Mouse (Mus musculus): ENCODE measurements around the gene Sac3d1.
"Not testable (repeated sequence)": the region's sequence is repeated elsewhere in the genome, so short reads cannot be mapped to it uniquely, and the experiment has no call there.

Sac3d1 gene

GRCm38 (mm10) chr19:6117986-6118676 lies at the start of gene Sac3d1:
TSS of gene Sac3d1 (minus strand) at chr19:6118650.
- DNase-seq (ENCODE audit: low spot score in 2 of 2) = peak; percentile 88 to 91

GRCm38 (mm10) chr19:6166750-6167149 lies 48.3 kb upstream of the Sac3d1 start:
- no peak for DNase-seq (ENCODE audit: low spot score in 2 of 2)

GRCm38 (mm10) chr19:6163872-6164547 lies 45.6 kb upstream of the Sac3d1 start:
- peak; percentile 9 to 28 for DNase-seq (ENCODE audit: low spot score in 2 of 2)

GRCm38 (mm10) chr19:6157220-6157619 lies 38.8 kb upstream of the Sac3d1 start:
- DNase-seq (ENCODE audit: low spot score in 2 of 2) = peak in 1 of 2 experiments; percentile 8

DNA sequence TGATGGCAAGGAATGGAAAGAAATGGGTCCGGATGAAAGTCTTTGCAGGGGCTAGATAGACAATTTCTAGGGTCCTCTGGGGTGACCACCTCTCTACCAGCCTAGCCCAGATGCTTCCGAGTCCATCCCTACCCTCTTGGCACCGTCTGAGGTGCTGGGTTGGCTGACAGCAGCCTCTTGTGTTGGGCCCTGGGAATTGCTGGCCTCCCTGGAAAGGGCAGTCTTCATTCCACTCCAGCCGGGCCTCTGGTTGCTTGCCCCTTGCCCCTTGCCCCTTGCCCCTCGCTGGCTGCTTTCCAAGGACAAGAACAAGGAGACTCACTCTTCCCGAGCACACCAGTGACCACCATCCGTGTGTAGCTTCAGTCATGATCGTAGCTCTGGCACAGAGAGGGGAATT lies 37.9 kb upstream of the Sac3d1 start:
- no peak for DNase-seq (ENCODE audit: low spot score in 2 of 2)

GRCm38 (mm10) chr19:6155174-6155573 lies 36.7 kb upstream of the Sac3d1 start:
- no peak for DNase-seq (ENCODE audit: low spot score in 2 of 2)

- DNase-seq (ENCODE audit: low spot score in 2 of 2) = no peak
These were observed 26.4 kb upstream of the Sac3d1 start for GRCm38 (mm10) chr19:6144842-6145241.

DNA sequence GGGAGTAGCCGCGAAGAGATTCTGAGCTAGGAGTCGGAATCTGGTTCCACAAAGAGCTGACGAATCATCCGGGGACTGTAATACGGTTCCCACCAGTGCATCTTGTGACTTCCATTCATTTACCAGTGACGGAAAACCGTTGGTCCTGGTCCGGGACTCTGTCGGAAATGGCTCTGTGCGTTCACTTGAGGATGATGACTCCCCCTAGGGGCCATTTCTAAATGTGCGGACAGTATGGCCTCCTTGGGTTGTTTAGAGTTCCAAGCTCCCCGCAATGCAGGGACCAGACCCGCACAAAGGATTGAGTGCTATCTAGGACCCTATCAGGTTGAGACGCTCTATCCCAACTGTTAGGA lies 22.9 kb upstream of the Sac3d1 start, which contains the start of gene Arl2:
Gene Arl2, minus strand, starts transcription at position 155 of the 356 bp plus-strand sequence.
- peak; percentile 71 to 83 for DNase-seq (ENCODE audit: low spot score in 2 of 2)

DNA sequence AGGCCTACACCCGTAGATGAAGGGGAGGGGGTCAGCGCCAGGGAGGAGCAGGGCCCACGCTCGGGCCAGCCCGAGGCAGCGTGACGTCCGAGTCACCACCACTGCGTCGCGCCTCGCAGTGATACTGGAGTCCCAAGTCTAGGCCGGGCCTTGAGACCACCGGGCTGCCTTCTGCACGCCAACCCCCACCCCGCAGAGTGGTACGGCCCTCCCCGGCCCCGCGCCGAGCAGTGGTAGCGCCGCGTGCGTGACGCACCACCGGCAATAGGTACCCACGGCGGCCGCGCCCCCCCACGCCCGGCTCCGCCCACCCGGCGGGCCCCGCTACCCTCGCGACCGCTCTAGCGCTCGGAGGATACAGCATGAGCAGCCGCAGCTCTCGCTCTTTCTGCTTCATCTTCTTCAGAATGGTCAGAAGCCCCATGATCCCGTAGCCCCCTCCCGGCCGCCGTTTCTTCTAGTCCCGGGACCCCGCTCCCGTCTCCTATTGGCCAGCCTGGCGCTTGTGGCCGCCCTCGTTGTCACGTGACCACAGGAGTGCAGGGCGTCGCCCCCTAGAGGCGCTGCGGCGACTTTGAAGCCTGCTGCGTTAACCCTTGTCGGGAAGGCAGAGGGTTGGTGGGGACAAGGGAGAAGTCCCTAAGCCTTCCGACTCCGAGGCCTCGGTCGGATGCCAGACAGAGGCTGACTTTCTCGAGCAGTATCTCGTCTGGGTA lies 22.4 kb upstream of the Sac3d1 start, which contains the start of gene Batf2:
Gene Batf2, plus strand, starts transcription at position 306 of the 716 bp plus-strand sequence.
- peak; percentile 88 to 90 for DNase-seq (ENCODE audit: low spot score in 2 of 2)

DNA sequence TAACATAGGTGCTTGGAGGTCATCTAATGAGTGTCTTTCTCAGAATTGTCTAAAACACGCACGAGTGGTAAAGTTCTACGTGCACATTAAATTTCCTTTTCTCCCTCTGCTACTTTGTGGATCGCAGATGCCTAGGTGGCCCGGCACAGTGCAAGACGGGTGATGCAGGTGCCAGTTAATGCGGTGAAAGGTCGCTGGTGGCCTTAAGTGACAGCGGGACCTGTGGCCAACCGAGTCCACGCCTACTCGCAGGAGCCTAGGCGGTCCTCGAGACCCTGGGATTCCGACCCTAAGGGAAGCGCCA lies 21.9 kb upstream of the Sac3d1 start:
- no peak for DNase-seq (ENCODE audit: low spot score in 2 of 2)

DNA sequence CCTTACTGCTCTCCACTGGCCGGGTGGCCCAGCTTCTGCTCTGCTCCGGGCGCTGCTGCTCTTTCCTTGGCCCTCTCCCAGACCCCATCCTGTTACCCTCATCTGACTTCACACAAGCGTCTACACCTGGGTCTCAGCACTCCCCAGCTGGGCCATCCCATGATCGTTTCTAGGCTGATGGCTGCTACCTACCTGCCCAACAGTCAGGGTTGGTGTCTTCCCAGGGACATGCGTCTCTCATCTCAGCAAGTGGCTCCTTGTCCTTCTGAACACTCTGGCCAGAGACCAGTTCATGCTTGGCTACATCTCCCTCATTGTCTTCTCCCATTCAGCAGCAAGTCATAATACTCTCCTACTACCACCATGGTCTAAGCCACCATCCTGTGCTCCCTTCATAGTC lies 21.3 kb upstream of the Sac3d1 start:
- no peak for DNase-seq (ENCODE audit: low spot score in 2 of 2)

GRCm38 (mm10) chr19:6136397-6136796 lies 17.9 kb upstream of the Sac3d1 start:
- DNase-seq (ENCODE audit: low spot score in 2 of 2) = no peak

DNA sequence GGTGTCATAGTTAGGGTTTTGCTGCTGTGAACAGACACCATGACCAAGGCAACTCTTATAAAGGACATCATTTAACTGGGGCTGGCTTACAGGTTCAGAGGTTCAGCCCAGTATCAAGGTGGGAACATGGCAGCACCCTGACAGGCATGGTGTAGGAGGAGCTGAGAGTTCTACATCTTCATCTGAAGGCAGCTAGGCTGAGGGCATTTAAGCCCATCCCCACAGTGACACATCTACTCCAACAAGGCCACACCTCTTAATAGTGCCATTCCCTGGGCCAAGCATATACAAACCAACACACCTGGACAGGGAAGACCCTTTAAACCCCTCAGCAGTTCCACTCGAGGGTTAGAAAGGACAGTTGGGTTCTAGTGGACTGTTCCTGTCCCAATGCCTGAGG lies 14.7 kb upstream of the Sac3d1 start:
- DNase-seq (ENCODE audit: low spot score in 2 of 2) = not testable (repeated sequence)

GRCm38 (mm10) chr19:6132171-6132827 lies 13.8 kb upstream of the Sac3d1 start:
- peak; percentile 31 to 53 for DNase-seq (ENCODE audit: low spot score in 2 of 2)

DNA sequence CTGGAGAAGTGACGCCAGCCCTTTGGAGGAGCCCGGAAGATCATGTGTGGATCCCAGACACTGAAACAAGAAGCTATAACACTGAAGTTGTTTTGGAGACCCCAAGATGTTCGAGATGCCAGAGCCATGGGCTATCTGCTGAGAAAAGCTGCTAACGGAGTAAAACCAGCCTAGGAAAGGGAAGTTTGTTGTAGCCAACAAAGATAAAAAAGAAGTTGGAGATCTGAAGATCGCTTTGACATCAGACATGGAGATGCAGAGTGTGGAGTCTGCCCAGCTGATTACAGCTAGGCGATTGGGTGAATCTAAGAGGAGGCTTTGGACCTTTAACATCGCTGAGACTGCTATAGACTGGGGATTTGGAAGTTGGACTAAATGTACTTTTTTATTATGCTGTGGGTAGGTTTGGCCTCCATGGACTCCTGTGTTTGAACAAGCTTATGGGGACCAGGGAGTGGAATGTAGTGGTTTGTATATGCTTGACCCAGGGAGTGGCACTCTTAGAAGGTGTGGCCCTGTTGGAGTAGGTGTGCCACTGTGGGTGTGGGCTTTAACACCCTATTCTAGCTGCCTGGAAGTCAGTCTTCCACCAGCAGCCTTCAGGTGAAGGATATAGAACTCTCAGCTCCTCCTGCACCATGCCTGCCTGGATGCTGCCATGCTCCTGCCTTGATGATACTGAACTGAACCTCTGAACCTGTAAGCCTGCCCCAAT lies 12.1 kb upstream of the Sac3d1 start:
- not testable (repeated sequence) for DNase-seq (ENCODE audit: low spot score in 2 of 2)

- peak; percentile 96 to 97 for DNase-seq (ENCODE audit: low spot score in 2 of 2)
These were observed 9.4 kb upstream of the Sac3d1 start, which contains the start of gene Snx15 for GRCm38 (mm10) chr19:6127760-6128341. TSS of gene Snx15 (minus strand) at chr19:6128304.

DNA sequence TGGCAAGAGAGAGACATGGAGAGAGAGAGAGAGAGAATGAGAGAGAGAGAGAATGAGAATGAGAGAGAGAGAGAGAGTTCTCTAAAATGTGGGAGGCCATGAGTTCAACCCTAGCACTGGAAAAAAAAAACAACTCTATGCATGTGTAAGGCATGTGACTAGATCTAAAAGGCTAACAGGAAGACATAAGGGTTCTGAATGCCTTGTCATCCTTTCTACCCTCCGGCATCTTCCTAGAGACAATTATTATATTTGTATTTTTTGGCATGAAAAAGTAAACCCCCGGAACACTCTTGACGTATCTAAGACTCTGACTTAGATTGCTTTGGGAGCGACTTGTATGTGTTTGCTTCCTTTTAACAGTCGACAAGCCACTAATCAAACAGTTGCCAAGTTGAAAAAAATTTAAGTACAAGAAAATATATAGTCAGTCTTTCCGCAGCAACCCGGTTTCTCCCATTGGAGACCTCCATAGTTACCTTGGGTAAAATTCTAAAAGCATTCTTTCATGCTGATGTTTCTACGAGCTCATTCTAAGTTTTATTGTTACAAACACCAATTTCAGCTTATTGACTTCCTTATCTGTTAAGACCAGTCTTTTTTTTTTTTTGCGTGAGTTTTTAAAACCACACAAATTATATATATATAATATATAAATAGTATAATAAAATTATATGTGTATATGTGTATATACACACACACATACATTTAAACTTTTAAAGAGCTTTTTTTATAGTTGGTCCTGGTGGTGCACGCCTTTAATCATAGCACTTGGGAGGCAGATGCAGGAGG lies 8.5 kb upstream of the Sac3d1 start:
- no peak for DNase-seq (ENCODE audit: low spot score in 2 of 2)

- peak; percentile 24 to 61 for DNase-seq (ENCODE audit: low spot score in 2 of 2)
These were observed 7.8 kb upstream of the Sac3d1 start for GRCm38 (mm10) chr19:6126289-6126688.

DNA sequence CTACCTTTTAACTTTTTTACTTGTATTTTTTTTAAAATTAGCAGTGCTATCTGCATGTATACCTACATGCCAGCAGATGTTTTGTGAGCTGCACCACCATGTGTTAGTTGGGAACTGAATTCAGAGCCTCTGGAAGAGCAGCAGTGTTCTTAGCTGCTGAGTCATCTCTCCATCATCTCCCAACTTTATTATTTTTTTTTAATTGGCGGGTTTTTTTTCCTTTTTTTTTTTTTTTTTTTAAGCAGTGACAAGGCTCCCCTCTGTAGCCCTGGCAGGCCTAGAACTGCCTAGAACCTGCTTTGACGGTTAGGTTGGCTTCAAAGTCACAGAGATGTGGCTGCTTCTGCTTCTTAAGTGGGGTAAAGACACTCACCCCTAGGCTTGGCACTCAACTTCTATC lies 6.4 kb upstream of the Sac3d1 start:
- no peak for DNase-seq (ENCODE audit: low spot score in 2 of 2)

DNA sequence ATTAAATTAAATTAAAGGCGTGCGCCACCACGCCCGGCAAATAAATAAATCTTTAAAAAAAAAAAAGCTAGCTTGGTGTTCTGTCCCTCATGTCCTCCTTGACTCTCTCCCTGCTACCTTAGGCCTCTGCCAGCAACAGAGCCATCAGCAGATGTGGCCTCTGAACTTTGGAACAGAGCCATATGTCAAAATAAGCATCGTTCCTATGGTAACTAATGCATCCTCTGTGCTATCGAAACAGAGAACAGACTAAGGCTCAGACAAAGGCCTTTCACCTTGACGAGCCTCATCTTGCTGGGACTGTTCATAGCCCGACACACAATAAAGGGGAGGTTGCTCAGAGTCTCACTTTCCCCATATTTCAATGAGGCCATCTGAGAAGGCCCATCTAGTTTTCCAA lies 4.9 kb upstream of the Sac3d1 start:
- no peak for DNase-seq (ENCODE audit: low spot score in 2 of 2)
